Mouse (Mus musculus): Measurements from ENCODE around the gene Nfic.

Nfic gene

DNA sequence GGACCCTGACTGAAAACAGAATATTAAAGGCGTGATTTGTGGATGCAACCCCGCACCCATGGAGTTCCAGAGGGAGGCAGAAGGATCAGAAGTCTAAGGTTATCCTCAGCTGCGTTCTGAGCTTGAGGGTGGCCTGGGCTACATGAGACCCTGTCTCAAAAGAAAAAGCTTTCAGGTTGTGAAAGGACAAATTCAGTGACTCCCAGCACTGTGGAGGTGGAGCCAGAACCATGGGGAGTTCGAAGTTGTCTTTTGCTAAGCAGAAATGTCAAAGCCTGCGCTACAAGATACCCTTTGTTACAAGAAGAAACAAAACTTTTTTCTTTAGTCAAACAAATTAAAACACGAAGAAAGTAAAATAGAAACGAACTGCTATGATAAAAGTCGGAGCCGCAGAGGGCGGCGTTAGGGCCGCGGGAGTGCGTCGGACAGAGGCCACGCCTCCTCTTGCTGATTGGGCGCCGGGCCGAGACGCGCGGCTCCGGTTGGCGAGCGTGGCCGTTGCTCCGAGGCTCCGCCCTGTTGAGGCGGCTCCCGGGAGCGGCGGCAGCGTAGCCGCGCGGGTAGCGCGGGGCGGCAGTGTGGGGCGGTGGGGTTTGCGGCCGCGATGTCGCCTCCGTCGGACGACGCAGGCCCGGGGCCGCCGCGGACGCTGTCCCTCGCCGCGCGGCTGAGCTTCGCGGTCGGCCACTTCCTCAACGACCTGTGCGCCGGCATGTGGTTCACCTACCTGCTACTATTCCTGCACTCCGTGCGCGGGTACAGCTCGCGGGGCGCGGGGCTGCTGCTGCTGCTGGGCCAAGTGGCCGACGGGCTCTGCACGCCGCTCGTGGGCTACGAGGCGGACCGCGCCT is 98.2 kb downstream of the Nfic start, which contains the start of gene Mfsd12:
TSS of gene Mfsd12 (plus strand) at position 501 of the 854 bp plus-strand sequence.
- DNase-seq (ENCODE audit: low read depth) = peak; percentile 51

DNA sequence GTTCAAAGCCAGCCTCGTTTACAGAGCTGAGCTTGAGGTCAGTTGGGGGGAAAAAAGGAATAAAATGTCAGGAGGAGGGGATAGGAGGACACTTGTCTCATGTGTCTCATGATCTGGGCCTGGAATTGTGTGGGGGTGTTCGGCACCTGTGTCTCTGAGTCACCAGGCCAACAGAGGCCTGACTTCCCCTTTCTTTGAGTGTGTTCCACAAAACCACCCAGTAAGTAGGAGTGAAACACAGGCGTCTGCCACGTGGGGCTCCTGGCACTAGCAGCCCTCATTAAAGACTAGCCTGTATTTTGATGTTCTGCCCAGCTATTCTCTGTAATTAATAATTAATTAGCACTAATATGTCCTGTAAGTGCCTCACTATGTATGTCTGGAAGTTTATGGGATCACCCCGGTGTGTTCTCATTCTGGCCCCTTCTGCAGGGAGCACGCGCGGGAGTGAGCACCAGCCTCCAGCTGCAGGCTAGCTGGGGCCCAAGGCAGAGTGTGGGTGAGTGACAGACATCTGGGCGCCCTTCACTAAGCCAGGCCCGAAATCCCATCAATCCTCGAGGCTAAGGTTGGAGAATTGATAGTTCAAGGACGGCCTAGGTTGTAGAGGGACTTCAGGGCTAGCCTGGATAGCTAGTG is 99.0 kb downstream of the Nfic start:
- no peak for DNase-seq (ENCODE audit: low read depth)

DNA sequence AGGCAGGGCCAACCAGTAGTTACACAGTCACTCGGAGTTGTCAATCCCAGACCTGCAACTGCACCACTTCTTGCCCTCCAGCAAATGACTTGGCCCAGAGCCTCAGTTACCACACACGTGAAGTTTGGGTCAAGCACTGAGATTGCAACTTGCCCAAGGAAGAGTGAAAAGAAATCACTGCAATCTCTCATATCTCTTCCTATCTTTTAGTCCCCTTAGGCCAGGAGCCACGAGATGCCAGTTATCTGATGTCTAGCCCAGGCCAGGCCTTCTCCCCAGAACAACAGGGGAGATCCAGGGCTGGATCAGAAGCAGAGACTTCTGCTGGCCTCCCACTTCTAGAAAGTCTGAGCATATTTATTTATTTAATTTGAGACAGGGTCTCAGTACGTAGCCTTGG is 99.9 kb downstream of the Nfic start:
- no peak for DNase-seq (ENCODE audit: low read depth)

DNA sequence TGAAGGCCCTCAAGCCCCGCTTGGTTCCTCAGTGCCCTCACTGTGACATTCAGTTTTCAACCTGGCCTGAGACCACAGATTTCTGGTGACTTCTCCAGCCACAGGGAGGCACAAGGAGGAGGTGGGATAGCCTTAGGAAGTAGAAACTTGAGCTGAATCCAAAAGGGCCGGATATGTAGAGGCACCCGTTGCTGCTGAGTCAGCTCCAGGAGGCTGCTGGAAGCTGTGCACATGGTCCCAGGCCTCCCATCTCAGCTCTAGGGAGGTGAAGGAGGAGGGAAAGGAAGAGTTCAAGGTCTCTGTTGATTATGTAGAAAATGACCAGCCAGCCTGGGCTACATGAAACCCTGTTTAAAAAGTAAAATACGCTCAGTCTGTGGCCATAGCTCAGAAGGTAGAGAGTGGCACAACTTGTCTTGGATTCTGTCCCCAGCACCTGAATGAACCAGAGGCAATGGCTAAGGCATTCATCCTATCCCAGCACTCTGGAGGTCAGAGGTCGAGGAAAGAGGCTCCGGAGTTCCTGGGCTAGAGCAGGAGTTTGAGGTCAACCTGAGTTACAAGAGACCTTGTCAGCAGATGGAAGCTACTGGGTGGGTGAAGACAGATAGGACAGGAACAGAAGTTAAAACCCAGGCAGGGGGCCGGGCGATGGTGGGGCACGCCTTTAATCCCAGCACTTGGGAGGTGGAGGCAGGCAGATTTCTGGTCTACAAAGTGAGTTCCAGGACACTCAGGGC is 100.5 kb downstream of the Nfic start:
- DNase-seq (ENCODE audit: low read depth) = no peak

DNA sequence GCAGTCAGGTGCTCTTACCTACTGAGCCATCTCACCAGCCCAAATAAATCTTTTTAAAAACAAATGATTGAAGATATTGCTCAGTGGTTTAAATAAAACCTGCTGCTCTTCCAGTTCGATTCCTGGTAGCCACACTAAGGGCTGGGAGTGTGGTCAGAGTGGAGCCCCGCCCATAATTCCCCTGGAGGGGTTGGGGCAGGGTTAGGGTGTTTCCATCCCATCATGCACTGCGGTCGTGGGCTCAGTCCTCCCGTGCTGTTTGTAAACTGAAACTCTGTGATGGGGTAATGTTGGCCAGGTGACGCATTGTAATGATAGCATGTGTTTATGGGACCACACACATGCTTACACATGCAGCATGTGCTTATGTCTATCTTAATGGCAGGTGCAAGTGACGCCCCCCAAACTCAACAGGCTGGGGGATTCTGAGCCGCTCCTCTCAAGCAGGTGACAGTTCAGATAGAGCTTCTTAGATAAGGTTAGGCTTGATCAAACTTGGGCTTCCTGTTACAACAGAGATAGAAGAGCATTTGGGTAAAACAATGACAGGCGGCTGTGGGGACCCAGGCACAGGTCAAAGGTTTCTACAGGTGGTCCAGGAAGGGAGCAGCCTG is 103.7 kb downstream of the Nfic start:
- no peak for DNase-seq (ENCODE audit: low read depth)

DNA sequence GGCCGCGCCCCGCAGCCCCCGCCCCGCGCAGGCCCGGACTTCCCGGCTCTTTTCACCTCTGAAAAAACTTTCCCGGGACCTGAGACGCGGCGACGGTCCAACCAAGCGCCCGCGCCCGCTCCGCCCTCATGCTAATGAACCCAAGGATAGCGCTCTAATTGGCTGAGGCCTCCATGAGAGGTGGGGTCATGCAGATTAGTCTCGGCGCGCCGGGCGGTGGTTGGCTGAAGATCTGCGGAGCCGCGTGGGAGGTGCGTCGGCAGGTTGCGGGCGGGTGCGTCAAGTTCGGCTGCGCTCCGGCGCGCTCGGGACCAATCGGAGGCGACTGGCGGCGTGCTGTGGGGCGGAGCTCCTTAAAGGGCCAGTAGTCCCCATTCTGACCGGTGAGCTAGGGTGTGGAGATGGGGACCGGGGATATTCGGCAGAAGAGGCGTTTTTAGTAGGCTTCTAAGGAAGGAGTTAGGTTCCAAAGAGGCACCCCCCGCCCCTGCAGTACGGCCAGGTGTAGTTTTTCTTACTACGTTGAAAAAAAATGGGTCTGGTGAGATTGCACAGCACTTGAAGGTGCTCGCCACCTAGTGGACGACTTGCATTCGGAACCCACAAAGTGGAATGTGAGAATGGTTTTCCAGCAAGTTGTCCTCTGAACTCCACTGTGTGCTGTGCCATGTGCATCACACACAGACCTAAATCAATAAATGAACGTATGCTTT is 104.9 kb downstream of the Nfic start, which contains the start of gene Hmg20b:
TSS of gene Hmg20b (minus strand) at position 130 of the 713 bp plus-strand sequence.
- DNase-seq (ENCODE audit: low read depth) = peak; percentile 98

DNA sequence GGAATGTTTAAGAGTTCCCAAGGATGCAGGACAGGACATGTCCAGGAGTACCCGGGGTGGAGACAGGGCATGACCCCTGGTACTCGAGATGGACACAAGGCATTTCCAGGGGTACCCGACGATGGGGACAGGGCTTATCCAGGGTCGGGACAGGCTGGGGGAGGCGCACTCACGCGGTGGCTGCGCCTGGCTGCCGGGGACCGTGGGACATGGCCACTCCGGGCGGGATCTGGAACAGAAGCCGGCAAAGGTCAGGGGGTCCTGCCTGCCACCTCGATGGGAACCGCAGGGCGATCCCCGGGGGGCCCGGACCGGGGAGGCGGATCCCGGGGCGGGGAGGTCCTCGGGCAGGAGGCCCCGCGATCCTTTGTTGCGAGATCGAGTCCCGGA is 105.5 kb downstream of the Nfic start:
- no peak for DNase-seq (ENCODE audit: low read depth)

DNA sequence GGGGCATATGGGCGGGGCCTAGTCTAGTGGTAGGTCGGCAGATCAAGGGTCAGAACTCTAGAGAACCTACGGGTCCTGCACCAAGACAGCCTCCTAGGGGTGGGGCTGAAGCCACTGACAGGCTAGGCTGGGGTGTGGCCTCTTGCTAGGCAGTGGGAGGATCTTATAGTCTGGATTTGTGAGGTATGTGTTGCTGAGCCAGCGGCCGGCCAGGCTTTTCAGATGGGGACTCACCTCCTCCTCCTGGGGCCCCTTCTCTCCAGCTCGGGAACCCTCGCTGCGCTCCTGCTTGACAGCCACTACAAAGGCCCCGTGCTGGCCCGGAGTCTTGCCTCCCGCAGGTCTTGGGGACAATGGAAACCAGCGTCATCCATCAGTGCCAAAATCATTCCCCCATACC is 106.3 kb downstream of the Nfic start:
- no peak for DNase-seq (ENCODE audit: low read depth)

DNA sequence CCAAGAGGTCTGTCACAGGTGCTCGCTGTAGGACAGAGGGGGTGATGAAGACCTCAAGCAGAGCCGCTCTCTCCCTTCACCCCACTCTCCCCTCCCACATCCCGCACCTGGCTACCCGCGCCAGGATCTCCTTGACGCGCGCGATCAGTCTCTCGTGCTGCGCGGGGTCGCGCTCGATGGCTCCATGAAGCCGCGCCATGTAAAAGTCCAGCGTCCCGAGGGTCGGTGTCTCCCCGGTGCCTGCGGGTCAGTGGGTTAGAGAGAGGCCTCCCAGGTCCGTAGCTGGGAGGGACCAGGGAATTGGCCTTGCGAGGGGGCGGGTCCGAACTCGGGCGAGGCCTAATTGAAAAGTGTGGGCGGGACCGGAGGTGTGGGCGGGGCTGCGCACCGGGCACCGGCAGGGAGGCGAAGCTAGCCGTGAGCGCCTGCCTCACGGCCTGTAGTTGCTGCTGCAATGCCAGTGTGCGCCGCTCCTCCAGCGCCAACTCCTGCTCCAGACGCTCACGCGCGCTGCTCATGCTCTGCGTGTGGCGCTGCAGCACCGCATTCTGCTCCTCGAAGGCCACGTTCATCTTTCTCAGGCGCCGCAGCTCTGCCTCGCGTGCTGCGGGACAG is 108.9 kb downstream of the Nfic start:
- DNase-seq (ENCODE audit: low read depth) = no peak
